Mouse (Mus musculus) limb, embryonic 15.5 days (tissue): ENCODE measurements at regions not wholly inside any gene's neighbourhood (a gene's known extent, or its start where the extent isn't known, plus 50 kb on each side); places are given as distances from the start of the nearest gene placed in this dataset.

Experiments
- ATAC-seq: fragments of 200-750 bp; cut with Nextera tagmentation; 2 replicates; pipeline ENCODE4 v1.8.0; 2017; ENCODE audit warnings: low read depth, moderate TSS enrichment; ENCODE audit not compliant: insufficient number of reproducible peaks, low FRiP score, low TSS enrichment
- H3K27ac ChIP-seq: fragments of 300-500 bp; sonication (generic); 2 replicates; pipeline ENCODE4 v1.5.1; 2015; ENCODE audit warnings: moderate library complexity, mild to moderate bottlenecking, inconsistent platforms
- H3K27me3 ChIP-seq: fragments of 300-500 bp; sonication (generic); 2 replicates; pipeline ENCODE4 v1.6.1; 2015; ENCODE audit warnings: inconsistent platforms
- H3K36me3 ChIP-seq: fragments of 300-500 bp; sonication (generic); 2 replicates; pipeline ENCODE4 v1.6.1; 2015; ENCODE audit warnings: inconsistent platforms
- H3K4me1 ChIP-seq: fragments of 300-500 bp; sonication (generic); 2 replicates; pipeline ENCODE4 v1.6.1; 2015; ENCODE audit warnings: inconsistent platforms
- H3K4me2 ChIP-seq: fragments of 300-500 bp; sonication (generic); 2 replicates; pipeline ENCODE4 v1.6.1; 2015; ENCODE audit warnings: mild to moderate bottlenecking, inconsistent platforms
- H3K4me3 ChIP-seq: fragments of 300-500 bp; sonication (generic); 2 replicates; pipeline ENCODE4 v1.5.1; 2015; ENCODE audit warnings: mild to moderate bottlenecking, inconsistent platforms
- H3K9ac ChIP-seq: fragments of 300-500 bp; sonication (generic); 2 replicates; pipeline ENCODE4 v1.6.1; 2015; ENCODE audit warnings: inconsistent platforms
- H3K9me3 ChIP-seq: fragments of 300-500 bp; sonication (generic); 2 replicates; pipeline ENCODE4 v1.6.1; 2016; ENCODE audit warnings: inconsistent platforms
- WGBS: fragments of 180-500 bp; shearing (Covaris S2); methylation state at CpG from one replicate; pipeline ENCODE4 v1.1.7; 2015; 5-methylcytosine and 5-hydroxymethylcytosine counted together

GRCm38 (mm10) chr2:171718855-171719254 lies 324.4 kb downstream of the Cbln4 start:
- 90% methylated on average over 5 of the region's 5 CpGs for WGBS
- Histone ChIP-seq H3K36me3 (no peaks in the 10 kb centered on the region), H3K4me1 (no peaks in the 10 kb centered on the region), H3K4me2 (no peak overlapping the region), H3K9ac (no peak overlapping the region), H3K27ac (no peak overlapping the region), H3K27me3 (no peaks in the 10 kb centered on the region), H3K9me3 (no peaks in the 10 kb centered on the region), H3K4me3 (no peak overlapping the region)
- no peak for ATAC-seq

- Histone ChIP-seq H3K36me3 (no peaks in the 10 kb centered on the region), H3K4me1 (no peaks in the 10 kb centered on the region), H3K4me3 (no peak overlapping the region), H3K4me2 (no peak overlapping the region), H3K27me3 (no peaks in the 10 kb centered on the region), H3K9ac (no peak overlapping the region), H3K9me3 (no peaks in the 10 kb centered on the region), H3K27ac (no peak overlapping the region)
- no peak for ATAC-seq
- 50% methylated on average over 11 of the region's 11 CpGs for WGBS
Observed at GRCm38 (mm10) chr2:171712816-171713570, 330.3 kb downstream of the Cbln4 start.

- Histone ChIP-seq H3K4me3 (no peak overlapping the region), H3K4me2 (no peak overlapping the region), H3K9me3 (no peaks in the 10 kb centered on the region), H3K36me3 (no peaks in the 10 kb centered on the region), H3K4me1 (no peaks in the 10 kb centered on the region), H3K9ac (no peak overlapping the region), H3K27me3 (no peaks in the 10 kb centered on the region), H3K27ac (no peak overlapping the region)
- 73% methylated on average over 5 of the region's 5 CpGs for WGBS
- no peak for ATAC-seq
Observed at GRCm38 (mm10) chr2:171693526-171693925, 349.7 kb downstream of the Cbln4 start.

- Histone ChIP-seq H3K4me3 (no peak overlapping the region), H3K36me3 (no peaks in the 10 kb centered on the region), H3K4me1 (no peaks in the 10 kb centered on the region), H3K9me3 (no peaks in the 10 kb centered on the region), H3K27me3 (no peaks in the 10 kb centered on the region), H3K9ac (no peak overlapping the region), H3K4me2 (no peak overlapping the region), H3K27ac (no peak overlapping the region)
- ATAC-seq, result no peak
- WGBS, result 29% methylated on average over 4 of the region's 4 CpGs
Observed at GRCm38 (mm10) chr2:171690781-171691180, 352.5 kb downstream of the Cbln4 start.

- ATAC-seq, result no peak
- Histone ChIP-seq H3K9me3 (no peaks in the 10 kb centered on the region), H3K9ac (no peak overlapping the region), H3K36me3 (no peaks in the 10 kb centered on the region), H3K27me3 (no peaks in the 10 kb centered on the region), H3K4me2 (no peak overlapping the region), H3K4me3 (no peak overlapping the region), H3K4me1 (no peaks in the 10 kb centered on the region), H3K27ac (no peak overlapping the region)
- 40% methylated on average over 4 of the region's 4 CpGs for WGBS
Observed at GRCm38 (mm10) chr2:171689102-171689501, 354.2 kb downstream of the Cbln4 start.

- Histone ChIP-seq H3K4me1 (no peaks in the 10 kb centered on the region), H3K27ac (no peak overlapping the region), H3K27me3 (no peaks in the 10 kb centered on the region), H3K9ac (no peak overlapping the region), H3K4me3 (no peak overlapping the region), H3K9me3 (no peaks in the 10 kb centered on the region), H3K4me2 (no peak overlapping the region), H3K36me3 (no peaks in the 10 kb centered on the region)
- ATAC-seq, result no peak
- 71% methylated on average over 2 of the region's 2 CpGs for WGBS
Observed at GRCm38 (mm10) chr2:171677998-171678397, 365.3 kb downstream of the Cbln4 start.

GRCm38 (mm10) chr2:171677128-171677527 lies 366.1 kb downstream of the Cbln4 start:
- ATAC-seq, result no peak
- Histone ChIP-seq H3K27ac (no peak overlapping the region), H3K4me3 (no peak overlapping the region), H3K4me2 (no peak overlapping the region), H3K9ac (no peak overlapping the region), H3K27me3 (no peaks in the 10 kb centered on the region), H3K36me3 (no peaks in the 10 kb centered on the region), H3K9me3 (no peaks in the 10 kb centered on the region), H3K4me1 (no peaks in the 10 kb centered on the region)
- WGBS, result 72% methylated on average over 7 of the region's 7 CpGs

GRCm38 (mm10) chr2:171676083-171676482 lies 367.2 kb downstream of the Cbln4 start:
- Histone ChIP-seq H3K27me3 (no peaks in the 10 kb centered on the region), H3K4me3 (no peak overlapping the region), H3K27ac (no peak overlapping the region), H3K9ac (no peak overlapping the region), H3K4me1 (no peaks in the 10 kb centered on the region), H3K36me3 (no peaks in the 10 kb centered on the region), H3K9me3 (no peaks in the 10 kb centered on the region), H3K4me2 (no peak overlapping the region)
- no peak for ATAC-seq
- 47% methylated on average over 8 of the region's 8 CpGs for WGBS

GRCm38 (mm10) chr2:171675411-171675810 lies 367.9 kb downstream of the Cbln4 start:
- Histone ChIP-seq H3K9ac (no peak overlapping the region), H3K4me2 (no peak overlapping the region), H3K4me1 (no peaks in the 10 kb centered on the region), H3K27me3 (no peaks in the 10 kb centered on the region), H3K9me3 (no peaks in the 10 kb centered on the region), H3K27ac (no peak overlapping the region), H3K4me3 (no peak overlapping the region), H3K36me3 (no peaks in the 10 kb centered on the region)
- no peak for ATAC-seq
- 70% methylated on average over 2 of the region's 2 CpGs for WGBS

GRCm38 (mm10) chr2:171670945-171671547 lies 372.2 kb downstream of the Cbln4 start:
- H3K4me3 ChIP-seq, result no peak overlapping the region
- 85% methylated on average over 8 of the region's 8 CpGs for WGBS
- no peak overlapping the region for H3K9ac ChIP-seq
- no peak overlapping the region for H3K4me2 ChIP-seq
- no peaks in the 10 kb centered on the region for H3K27me3 ChIP-seq
- H3K36me3 ChIP-seq, result no peaks in the 10 kb centered on the region
- H3K9me3 ChIP-seq, result no peaks in the 10 kb centered on the region
- no peak for ATAC-seq
- 0 out of 2 replicates have a peak, but pooled peaks cover 2% of the 10 kb centered on the region for H3K4me1 ChIP-seq
- H3K27ac ChIP-seq, result no peak overlapping the region

- no peak overlapping the region for H3K4me2 ChIP-seq
- H3K4me3 ChIP-seq, result no peak overlapping the region
- H3K27me3 ChIP-seq, result no peaks in the 10 kb centered on the region
- no peaks in the 10 kb centered on the region for H3K36me3 ChIP-seq
- H3K9ac ChIP-seq, result no peak overlapping the region
- ATAC-seq, result no peak
- no peak overlapping the region for H3K27ac ChIP-seq
- 18% methylated on average over 4 of the region's 4 CpGs for WGBS
- 0 out of 2 replicates have a peak, but pooled peaks cover 2% of the 10 kb centered on the region for H3K4me1 ChIP-seq
- H3K9me3 ChIP-seq, result no peaks in the 10 kb centered on the region
Observed at GRCm38 (mm10) chr2:171668791-171669645, 374.2 kb downstream of the Cbln4 start.

- 77% methylated on average over 6 of the region's 6 CpGs for WGBS
- ATAC-seq, result no peak
Observed at GRCm38 (mm10) chr2:171662571-171662970, 380.7 kb downstream of the Cbln4 start.

More at GRCm38 (mm10) chr2:171662571-171662970, 380.7 kb downstream of the Cbln4 start:
- Histone ChIP-seq H3K27ac (no peak overlapping the region), H3K36me3 (no peaks in the 10 kb centered on the region), H3K4me3 (no peak overlapping the region), H3K4me2 (no peak overlapping the region), H3K9ac (no peak overlapping the region), H3K27me3 (no peaks in the 10 kb centered on the region), H3K9me3 (no peaks in the 10 kb centered on the region), H3K4me1 (no peaks in the 10 kb centered on the region)
